Mouse (Mus musculus): ENCODE results near the gene Senp3. TPM values are rescaled to one million over a fixed set of nuclear protein-coding genes. Genes with fewer than 3 reads are reported as not detected.
A peak's percentile ranks its signal among the peaks of the same experiment; 100 is the strongest.

The Senp3 gene
- polyA plus RNA-seq, 1 experiment from 2014 or later, result 97.8 TPM

MicroRNAs encoded within 50 kb of the gene (microRNA counts, 519-probe panel; counts per million panel counts)
- microRNA mmu-miR-1934, result 342 counts per million, percentile 67 among the panel's probes with 10 or more counts
- microRNA mmu-miR-467f, result 1,344 counts per million, percentile 68 among the panel's probes with 10 or more counts

Small RNA genes lying within 50 kb of the gene (microRNA-seq; reads per million reads assigned to microRNA genes)
- gene Mir1934 (2.2 reads per million, percentile 1 among the genes with 10 or more reads in this experiment), gene Mir467f (not detected)

Other genes starting within 250 kb of the Senp3 start
- 1.6 and 1.9 TPM in 2 replicates for gene Dnah2, start 133.0 kb downstream of the Senp3 start, polyA plus RNA-seq (2016; fragmentation: Nextera tagmentation; extraction: Ambion mirVana)
- 54.4 and 57.4 TPM in 2 replicates for gene Efnb3, start 121.9 kb downstream of the Senp3 start, polyA plus RNA-seq (2016; fragmentation: Nextera tagmentation; extraction: Ambion mirVana)
- 32.2 and 32.4 TPM in 2 replicates for gene Wrap53, start 101.8 kb downstream of the Senp3 start, polyA plus RNA-seq (2016; fragmentation: Nextera tagmentation; extraction: Ambion mirVana)
- 116 and 120 TPM in 2 replicates for gene Trp53, start 101.7 kb downstream of the Senp3 start, polyA plus RNA-seq (2016; fragmentation: Nextera tagmentation; extraction: Ambion mirVana)
- 8.4 and 10.8 TPM in 2 replicates for gene Atp1b2, start 76.1 kb downstream of the Senp3 start, polyA plus RNA-seq (2016; fragmentation: Nextera tagmentation; extraction: Ambion mirVana)
- gene Shbg, start 64.2 kb downstream of the Senp3 start, polyA plus RNA-seq (2016; fragmentation: Nextera tagmentation; extraction: Ambion mirVana), result not detected in 2 replicates
- gene Sat2, start 60.1 kb downstream of the Senp3 start, polyA plus RNA-seq (2016; fragmentation: Nextera tagmentation; extraction: Ambion mirVana), result 22.0 and 23.3 TPM in 2 replicates
- gene Fxr2, start 49.1 kb downstream of the Senp3 start, polyA plus RNA-seq (2016; fragmentation: Nextera tagmentation; extraction: Ambion mirVana), result 55.8 and 71.5 TPM in 2 replicates
- 0.30 TPM in 1 of 2 replicates, not detected in the other for gene Sox15, start 26.8 kb downstream of the Senp3 start, polyA plus RNA-seq (2016; fragmentation: Nextera tagmentation; extraction: Ambion mirVana)
- gene Mpdu1, start 19.4 kb downstream of the Senp3 start, polyA plus RNA-seq (2016; fragmentation: Nextera tagmentation; extraction: Ambion mirVana), result 81.4 and 82.6 TPM in 2 replicates
- gene Cd68, start 15.9 kb downstream of the Senp3 start, polyA plus RNA-seq (2016; fragmentation: Nextera tagmentation; extraction: Ambion mirVana), result 7.7 and 8.0 TPM in 2 replicates
- gene Eif4a1, start 9.7 kb downstream of the Senp3 start, polyA plus RNA-seq (2016; fragmentation: Nextera tagmentation; extraction: Ambion mirVana), result 598 and 684 TPM in 2 replicates
- 0.20 TPM in 1 of 2 replicates, not detected in the other for gene Tnfsf13, start 3.7 kb upstream of the Senp3 start, polyA plus RNA-seq (2016; fragmentation: Nextera tagmentation; extraction: Ambion mirVana)
- 1.9 and 2.7 TPM in 2 replicates for gene Tnfsf12, start 13.8 kb upstream of the Senp3 start, polyA plus RNA-seq (2016; fragmentation: Nextera tagmentation; extraction: Ambion mirVana)
- 1.4 TPM in 2 replicates for gene Tnfsfm13, start 14.0 kb upstream of the Senp3 start, polyA plus RNA-seq (2016; fragmentation: Nextera tagmentation; extraction: Ambion mirVana)
- 28.5 and 31.2 TPM in 2 replicates for gene Polr2a, start 76.6 kb upstream of the Senp3 start, polyA plus RNA-seq (2016; fragmentation: Nextera tagmentation; extraction: Ambion mirVana)
- not detected in 2 replicates for gene Slc35g3, start 79.9 kb upstream of the Senp3 start, polyA plus RNA-seq (2016; fragmentation: Nextera tagmentation; extraction: Ambion mirVana)
- 2.3 and 2.4 TPM in 2 replicates for gene Zbtb4, start 83.8 kb upstream of the Senp3 start, polyA plus RNA-seq (2016; fragmentation: Nextera tagmentation; extraction: Ambion mirVana)
- 5.3 and 5.8 TPM in 2 replicates for gene Chrnb1, start 113.9 kb upstream of the Senp3 start, polyA plus RNA-seq (2016; fragmentation: Nextera tagmentation; extraction: Ambion mirVana)
- gene Fgf11, start 119.8 kb upstream of the Senp3 start, polyA plus RNA-seq (2016; fragmentation: Nextera tagmentation; extraction: Ambion mirVana), result 4.1 and 5.6 TPM in 2 replicates
- gene Tmem102, start 123.5 kb upstream of the Senp3 start, polyA plus RNA-seq (2016; fragmentation: Nextera tagmentation; extraction: Ambion mirVana), result 1.1 and 1.7 TPM in 2 replicates
- gene Gm39566, start 133.2 kb upstream of the Senp3 start, polyA plus RNA-seq (2016; fragmentation: Nextera tagmentation; extraction: Ambion mirVana), result not detected in 2 replicates
- gene Spem2, start 136.4 kb upstream of the Senp3 start, polyA plus RNA-seq (2016; fragmentation: Nextera tagmentation; extraction: Ambion mirVana), result not detected in 2 replicates
- 0.52 TPM in 1 of 2 replicates, not detected in the other for gene Spem1, start 140.1 kb upstream of the Senp3 start, polyA plus RNA-seq (2016; fragmentation: Nextera tagmentation; extraction: Ambion mirVana)
- 14.1 and 16.6 TPM in 2 replicates for gene Nlgn2, start 155.7 kb upstream of the Senp3 start, polyA plus RNA-seq (2016; fragmentation: Nextera tagmentation; extraction: Ambion mirVana)
- gene Tmem256, start 156.4 kb upstream of the Senp3 start, polyA plus RNA-seq (2016; fragmentation: Nextera tagmentation; extraction: Ambion mirVana), result 325 and 328 TPM in 2 replicates
- gene Plscr3, start 164.3 kb upstream of the Senp3 start, polyA plus RNA-seq (2016; fragmentation: Nextera tagmentation; extraction: Ambion mirVana), result 64.4 and 69.9 TPM in 2 replicates
- gene Tnk1, start 176.6 kb upstream of the Senp3 start, polyA plus RNA-seq (2016; fragmentation: Nextera tagmentation; extraction: Ambion mirVana), result 0.22 and 0.30 TPM in 2 replicates
- gene Tmem95, start 195.9 kb upstream of the Senp3 start, polyA plus RNA-seq (2016; fragmentation: Nextera tagmentation; extraction: Ambion mirVana), result not detected in 2 replicates
- 3.1 TPM in 2 replicates for gene Kctd11, start 199.3 kb upstream of the Senp3 start, polyA plus RNA-seq (2016; fragmentation: Nextera tagmentation; extraction: Ambion mirVana)
- 0.54 and 0.90 TPM in 2 replicates for gene Acap1, start 213.5 kb upstream of the Senp3 start, polyA plus RNA-seq (2016; fragmentation: Nextera tagmentation; extraction: Ambion mirVana)
- 17.7 and 18.1 TPM in 2 replicates for gene 2810408A11Rik, start 218.9 kb upstream of the Senp3 start, polyA plus RNA-seq (2016; fragmentation: Nextera tagmentation; extraction: Ambion mirVana)
- gene Neurl4, start 219.0 kb upstream of the Senp3 start, polyA plus RNA-seq (2016; fragmentation: Nextera tagmentation; extraction: Ambion mirVana), result 19.8 and 20.4 TPM in 2 replicates
- 82.4 and 92.0 TPM in 2 replicates for gene Gps2, start 231.8 kb upstream of the Senp3 start, polyA plus RNA-seq (2016; fragmentation: Nextera tagmentation; extraction: Ambion mirVana)
- gene Eif5a, start 239.9 kb upstream of the Senp3 start, polyA plus RNA-seq (2016; fragmentation: Nextera tagmentation; extraction: Ambion mirVana), result 1,451 and 1,549 TPM in 2 replicates

All from neural tube, embryonic 12.5 days (tissue).